Mouse (Mus musculus) intestine, postnatal 0 days (tissue): ENCODE measurements around the gene Acsl5. TPM values are rescaled to one million over a fixed set of nuclear protein-coding genes. Genes with fewer than 3 reads are reported as not detected.

Experiments used
- ATAC-seq: fragments of 200-750 bp; cut with Nextera tagmentation; 2 replicates; pipeline ENCODE4 v1.8.0; 2017; ENCODE audit warnings: mild to moderate bottlenecking, moderate TSS enrichment, moderate library complexity
- H3K27ac ChIP-seq: fragments of 300-500 bp; sonication (generic); 2 replicates; pipeline ENCODE4 v1.5.1; 2014; ENCODE audit warnings: mild to moderate bottlenecking, low read depth, low read length, moderate library complexity
- H3K27me3 ChIP-seq: fragments of 300-500 bp; sonication (generic); replicated peaks from 2 replicates; pipeline ENCODE4 v1.6.1; 2014; ENCODE audit warnings: low read length, mixed read lengths; ENCODE audit not compliant: control insufficient read depth, insufficient read depth
- H3K36me3 ChIP-seq: fragments of 300-500 bp; sonication (generic); 2 replicates; pipeline ENCODE4 v1.6.1; 2014; ENCODE audit warnings: mild to moderate bottlenecking, moderate library complexity; ENCODE audit not compliant: control insufficient read depth, insufficient read depth
- H3K4me1 ChIP-seq: fragments of 300-500 bp; sonication (generic); replicated peaks from 2 replicates; pipeline ENCODE4 v1.6.1; 2014; ENCODE audit warnings: antibody characterized with exemption, low read length, mixed read lengths; ENCODE audit not compliant: control insufficient read depth, insufficient read depth
- H3K4me2 ChIP-seq: fragments of 300-500 bp; sonication (generic); replicated peaks from 2 replicates; pipeline ENCODE4 v1.6.1; 2014; ENCODE audit warnings: low read depth, mild to moderate bottlenecking, moderate library complexity
- H3K4me3 ChIP-seq: fragments of 300-500 bp; sonication (generic); 2 replicates; pipeline ENCODE4 v1.5.1; 2014; ENCODE audit warnings: low read depth, low read length
- H3K9ac ChIP-seq: fragments of 300-500 bp; sonication (generic); 2 replicates; pipeline ENCODE4 v1.6.1; 2014; ENCODE audit warnings: mild to moderate bottlenecking, low read depth, low read length
- H3K9me3 ChIP-seq: fragments of 300-500 bp; sonication (generic); 2 replicates; pipeline ENCODE4 v1.6.1; 2016; ENCODE audit warnings: mixed run types; ENCODE audit not compliant: control insufficient read depth
- CTCF ChIP-seq: sonication (generic); IDR thresholded peaks from 2 replicates; pipeline ENCODE4 v1.5.1; 2016; ENCODE audit warnings: low read depth, mild to moderate bottlenecking, control low read depth, antibody characterized with exemption, moderate library complexity
- WGBS: fragments of 180-500 bp; shearing (Covaris S2); extraction: QIAGEN DNeasy Blood & Tissue Kit; methylation state at CpG from one replicate; pipeline ENCODE4 v1.1.7; 2014; 5-methylcytosine and 5-hydroxymethylcytosine counted together
- polyA plus RNA-seq: library from polyadenylated mRNA; unstranded; fragments of >200 nt; fragmentation: Nextera tagmentation; extraction: Ambion mirVana; gene quantifications from 2 replicates; pipeline ENCODE4 v1.2.1, GENCODE M21; 2015

Gene Acsl5
- polyA plus RNA-seq, 1 experiment from 2014 or later, result 1,862 TPM

- H3K36me3 ChIP-seq, result peaks cover 82% of the 10 kb centered on the region
- H3K4me1 ChIP-seq, result no peaks in the 10 kb centered on the region
- ATAC-seq, result no peak
- TF ChIP-seq CTCF, result no peak
- no peak overlapping the region for H3K27ac ChIP-seq
- no peak overlapping the region for H3K4me2 ChIP-seq
- H3K4me3 ChIP-seq, result no peak overlapping the region
- H3K27me3 ChIP-seq, result no peaks in the 10 kb centered on the region
- no peaks in the 10 kb centered on the region for H3K9me3 ChIP-seq
- WGBS, result 92% methylated on average over 2 of the region's 2 CpGs
- H3K9ac ChIP-seq, result no peak overlapping the region
Measured at GRCm38 (mm10) chr19:55296301-55296700, 44.6 kb downstream of the Acsl5 start.

- peaks cover 85% of the 10 kb centered on the region for H3K36me3 ChIP-seq
- ATAC-seq, result no peak
- H3K9me3 ChIP-seq, result no peaks in the 10 kb centered on the region
- no peak overlapping the region for H3K4me2 ChIP-seq
- no peak overlapping the region for H3K4me3 ChIP-seq
- no peaks in the 10 kb centered on the region for H3K4me1 ChIP-seq
- no peak for TF ChIP-seq CTCF
- no peaks in the 10 kb centered on the region for H3K27me3 ChIP-seq
- no peak overlapping the region for H3K27ac ChIP-seq
- H3K9ac ChIP-seq, result no peak overlapping the region
- WGBS, result 89% methylated on average over 2 of the region's 2 CpGs
Measured at GRCm38 (mm10) chr19:55297489-55297888, 45.8 kb downstream of the Acsl5 start.

- Histone ChIP-seq H3K4me1 (no peaks in the 10 kb centered on the region), H3K9me3 (no peaks in the 10 kb centered on the region), H3K4me3 (no peak overlapping the region), H3K9ac (no peak overlapping the region), H3K27me3 (no peaks in the 10 kb centered on the region), H3K4me2 (no peak overlapping the region), H3K27ac (no peak overlapping the region), H3K36me3 (peaks cover 83% of the 10 kb centered on the region)
- TF ChIP-seq CTCF, result no peak
- ATAC-seq, result no peak
- WGBS, result 68% methylated on average over 5 of the region's 5 CpGs
Measured at GRCm38 (mm10) chr19:55297961-55298360, 46.2 kb downstream of the Acsl5 start.

- Histone ChIP-seq H3K4me3 (no peak overlapping the region), H3K9ac (no peak overlapping the region), H3K4me2 (no peak overlapping the region), H3K27me3 (no peaks in the 10 kb centered on the region), H3K36me3 (peaks cover 83% of the 10 kb centered on the region), H3K9me3 (no peaks in the 10 kb centered on the region), H3K27ac (no peak overlapping the region), H3K4me1 (no peaks in the 10 kb centered on the region)
- 95% methylated on average over 1 of the region's 1 CpGs for WGBS
- TF ChIP-seq CTCF, result no peak
- ATAC-seq, result no peak
Measured at GRCm38 (mm10) chr19:55299378-55299777, 47.6 kb downstream of the Acsl5 start.

GRCm38 (mm10) chr19:55300525-55300924 lies 48.8 kb downstream of the Acsl5 start:
- Histone ChIP-seq H3K27ac (no peak overlapping the region), H3K36me3 (peaks cover 76% of the 10 kb centered on the region), H3K27me3 (no peaks in the 10 kb centered on the region), H3K4me3 (no peak overlapping the region), H3K4me1 (no peaks in the 10 kb centered on the region), H3K4me2 (no peak overlapping the region), H3K9ac (no peak overlapping the region), H3K9me3 (no peaks in the 10 kb centered on the region)
- 90% methylated on average over 3 of the region's 3 CpGs for WGBS
- TF ChIP-seq CTCF, result no peak
- no peak for ATAC-seq

- peaks cover 65% of the 10 kb centered on the region for H3K36me3 ChIP-seq
- H3K9me3 ChIP-seq, result no peaks in the 10 kb centered on the region
- TF ChIP-seq CTCF, result peak; percentile 62
- ATAC-seq, result no peak
- no peak overlapping the region for H3K9ac ChIP-seq
- H3K4me2 ChIP-seq, result no peak overlapping the region
- H3K27me3 ChIP-seq, result no peaks in the 10 kb centered on the region
- H3K27ac ChIP-seq, result no peak overlapping the region
- no peaks in the 10 kb centered on the region for H3K4me1 ChIP-seq
- H3K4me3 ChIP-seq, result no peak overlapping the region
Measured at GRCm38 (mm10) chr19:55305024-55305423, 53.3 kb downstream of the Acsl5 start.

GRCm38 (mm10) chr19:55311874-55312273 lies 60.1 kb downstream of the Acsl5 start:
- Histone ChIP-seq H3K27me3 (no peaks in the 10 kb centered on the region), H3K4me3 (no peak overlapping the region), H3K9me3 (no peaks in the 10 kb centered on the region), H3K4me1 (no peaks in the 10 kb centered on the region; the same call in 1 of the 2 replicates), H3K4me2 (no peak overlapping the region), H3K27ac (no peak overlapping the region), H3K36me3 (peaks cover 49% of the 10 kb centered on the region), H3K9ac (no peak overlapping the region)
- WGBS, result 94% methylated on average over 8 of the region's 8 CpGs
- ATAC-seq, result no peak
- TF ChIP-seq CTCF, result no peak
